Mouse (Mus musculus) MEL (cell line): ENCODE data around the gene Hmx3. TPM values are rescaled to one million over a fixed set of nuclear protein-coding genes. Genes with fewer than 3 reads are reported as not detected.

Experiments used
- DNase-seq: peaks from one replicate; pipeline ENCODE4 v3.0.0; 2011; ENCODE audit warnings: low read depth, low spot score
- H3K27ac ChIP-seq: 2 replicates; pipeline ENCODE4 v1.5.1; 2012; ENCODE audit warnings: low read depth, mild to moderate bottlenecking, control low read depth, low read length, moderate library complexity; ENCODE audit not compliant: control insufficient read depth
- H3K27me3 ChIP-seq, 2 experiments: fragments of 150-350 bp in 1 of 2; sonication (generic) in 1 of 2; 2 replicates each; pipeline ENCODE4 v1.6.1; 2012; ENCODE audit warnings: low read length in 2 of 2, mild to moderate bottlenecking in 2 of 2, improper control_type of control experiment in 1 of 2, moderate library complexity in 1 of 2; ENCODE audit not compliant: insufficient read depth in 2 of 2, control insufficient read depth in 1 of 2
- H3K36me3 ChIP-seq, 2 experiments: 2 replicates each; pipeline ENCODE4 v1.6.1; 2012 to 2014; ENCODE audit warnings: low read length in 2 of 2, improper control_type of control experiment in 1 of 2, inconsistent platforms in 1 of 2, mild to moderate bottlenecking in 1 of 2; ENCODE audit not compliant: insufficient read depth in 2 of 2, control insufficient read depth in 1 of 2
- H3K4me1 ChIP-seq, 2 experiments: fragments of 150-350 bp in 1 of 2; sonication (generic) in 1 of 2; 2 replicates each; pipeline ENCODE4 v1.6.1; 2012; ENCODE audit warnings: low read length in 2 of 2, improper control_type of control experiment in 1 of 2, mild to moderate bottlenecking in 1 of 2; ENCODE audit not compliant: insufficient read depth in 2 of 2, control insufficient read depth in 1 of 2
- H3K4me3 ChIP-seq, 2 experiments: fragments of 150-350 bp in 1 of 2; sonication (generic) in 1 of 2; 2 replicates each; pipeline ENCODE4 v1.5.1; 2012; ENCODE audit warnings: low read depth in 2 of 2, low read length in 2 of 2, mild to moderate bottlenecking in 2 of 2, moderate library complexity in 2 of 2, control low read depth in 1 of 2, improper control_type of control experiment in 1 of 2; ENCODE audit not compliant: control insufficient read depth in 1 of 2, insufficient read depth in 1 of 2
- H3K79me2 ChIP-seq: 2 replicates; pipeline ENCODE4 v1.6.1; 2012; ENCODE audit warnings: mild to moderate bottlenecking, low read length, moderate library complexity; ENCODE audit not compliant: control insufficient read depth, poor library complexity, insufficient read depth
- H3K9ac ChIP-seq: 2 replicates; pipeline ENCODE4 v1.6.1; 2012; ENCODE audit warnings: low read depth, mild to moderate bottlenecking, control low read depth, low read length, moderate library complexity; ENCODE audit not compliant: control insufficient read depth, poor library complexity, severe bottlenecking
- H3K9me3 ChIP-seq: fragments of 150-350 bp; sonication (generic); replicated peaks from 2 replicates; pipeline ENCODE4 v1.6.1; 2012; ENCODE audit warnings: mild to moderate bottlenecking, low read length, improper control_type of control experiment, moderate library complexity; ENCODE audit not compliant: insufficient read depth
- BHLHE40 ChIP-seq: IDR thresholded peaks from 2 replicates; pipeline ENCODE4 v1.6.1; 2012; ENCODE audit warnings: low read depth, mild to moderate bottlenecking, inconsistent platforms, low read length, improper control_type of control experiment, borderline replicate concordance
- CHD2 ChIP-seq: IDR thresholded peaks from 2 replicates; pipeline ENCODE4 v1.6.1; 2011; ENCODE audit warnings: low read length, improper control_type of control experiment
- CTCF ChIP-seq, 3 experiments: IDR thresholded peaks in 2 of 3; conservative IDR thresholded peaks in 1 of 3; 2 replicates each; pipeline ENCODE4 v1.5.1; 2011 to 2012; ENCODE audit warnings: low read length in 3 of 3, low read depth in 2 of 3, mild to moderate bottlenecking in 2 of 3, improper control_type of control experiment in 1 of 3, inconsistent platforms in 1 of 3, mixed read lengths in 1 of 3, moderate library complexity in 1 of 3; ENCODE audit not compliant: control insufficient read depth in 1 of 3, insufficient read depth in 1 of 3, poor library complexity in 1 of 3, severe bottlenecking in 1 of 3
- E2F4 ChIP-seq: IDR thresholded peaks from 2 replicates; pipeline ENCODE4 v1.6.1; 2011; ENCODE audit warnings: low read depth, low read length, improper control_type of control experiment, borderline replicate concordance
- ELF1 ChIP-seq: IDR thresholded peaks from 2 replicates; pipeline ENCODE4 v1.6.1; 2014; ENCODE audit warnings: low read depth, mild to moderate bottlenecking, inconsistent platforms, low read length, improper control_type of control experiment, moderate library complexity
- GABPA ChIP-seq: IDR thresholded peaks from 2 replicates; pipeline ENCODE4 v1.6.1; 2012; ENCODE audit warnings: low read depth, mild to moderate bottlenecking, inconsistent platforms, low read length, improper control_type of control experiment, moderate library complexity
- GATA1 ChIP-seq: IDR thresholded peaks from 2 replicates; pipeline ENCODE4 v1.6.1; 2011; ENCODE audit warnings: low read depth, low read length, improper control_type of control experiment
- HCFC1 ChIP-seq: IDR thresholded peaks from 2 replicates; pipeline ENCODE4 v1.6.1; 2012; ENCODE audit warnings: low read depth, mild to moderate bottlenecking, inconsistent platforms, low read length, improper control_type of control experiment, moderate library complexity
- JUND ChIP-seq: IDR thresholded peaks from 2 replicates; pipeline ENCODE4 v1.6.1; 2011; ENCODE audit warnings: low read depth, mild to moderate bottlenecking, improper control_type of control experiment, low read length
- KAT2A ChIP-seq: conservative IDR thresholded peaks from 2 replicates; pipeline ENCODE4 v1.6.1; 2012; ENCODE audit warnings: low read depth, low read length, improper control_type of control experiment, inconsistent platforms
- MAX ChIP-seq: IDR thresholded peaks from 2 replicates; pipeline ENCODE4 v1.6.1; 2011; ENCODE audit warnings: low read length, improper control_type of control experiment
- MEF2A ChIP-seq: IDR thresholded peaks from 2 replicates; pipeline ENCODE4 v1.6.1; 2014; ENCODE audit warnings: low read depth, mild to moderate bottlenecking, inconsistent platforms, low read length, improper control_type of control experiment; ENCODE audit not compliant: poor library complexity, insufficient replicate concordance, severe bottlenecking; ENCODE audit errors: extremely low read depth
- MYB ChIP-seq: IDR thresholded peaks from 2 replicates; pipeline ENCODE4 v1.6.1; 2011; ENCODE audit warnings: mild to moderate bottlenecking, low read depth, low read length, improper control_type of control experiment
- MYC ChIP-seq: IDR thresholded peaks from 2 replicates; pipeline ENCODE4 v1.6.1; 2011; ENCODE audit warnings: low read depth, mild to moderate bottlenecking, low read length, improper control_type of control experiment, moderate library complexity
- NELFE ChIP-seq: IDR thresholded peaks from 2 replicates; pipeline ENCODE4 v1.6.1; 2011; ENCODE audit warnings: low read depth, low read length, improper control_type of control experiment
- POLR2AphosphoS5 ChIP-seq: IDR thresholded peaks from 2 replicates; pipeline ENCODE4 v1.6.1; 2012; ENCODE audit warnings: low read depth, borderline replicate concordance, mild to moderate bottlenecking, inconsistent platforms, low read length, moderate library complexity, mixed read lengths
- RAD21 ChIP-seq: IDR thresholded peaks from 2 replicates; pipeline ENCODE4 v1.6.1; 2011; ENCODE audit warnings: mild to moderate bottlenecking, low read depth, low read length, improper control_type of control experiment
- RCOR1 ChIP-seq: IDR thresholded peaks from 2 replicates; pipeline ENCODE4 v1.6.1; 2012; ENCODE audit warnings: low read depth, mild to moderate bottlenecking, inconsistent platforms, low read length, improper control_type of control experiment
- SIN3A ChIP-seq: IDR thresholded peaks from 2 replicates; pipeline ENCODE4 v1.6.1; 2012; ENCODE audit warnings: low read length, improper control_type of control experiment, inconsistent platforms
- TBP ChIP-seq: IDR thresholded peaks from 2 replicates; pipeline ENCODE4 v1.8.0; 2011; ENCODE audit warnings: low read depth, low read length, improper control_type of control experiment
- TCF12 ChIP-seq: IDR thresholded peaks from 2 replicates; pipeline ENCODE4 v1.6.1; 2014; ENCODE audit warnings: low read depth, mild to moderate bottlenecking, inconsistent platforms, low read length, improper control_type of control experiment, moderate library complexity
- UBTF ChIP-seq: IDR thresholded peaks from 2 replicates; pipeline ENCODE4 v1.6.1; 2012; ENCODE audit warnings: low read depth, mild to moderate bottlenecking, inconsistent platforms, low read length, improper control_type of control experiment, moderate library complexity, borderline replicate concordance; ENCODE audit not compliant: insufficient read depth
- USF2 ChIP-seq, 2 experiments: IDR thresholded peaks; 2 replicates each; pipeline ENCODE4 v1.6.1; 2011 to 2012; ENCODE audit warnings: improper control_type of control experiment in 2 of 2, low read length in 2 of 2, borderline replicate concordance in 1 of 2, inconsistent platforms in 1 of 2, low read depth in 1 of 2, mild to moderate bottlenecking in 1 of 2; ENCODE audit not compliant: insufficient read depth in 1 of 2
- ZKSCAN1 ChIP-seq: IDR thresholded peaks from 2 replicates; pipeline ENCODE4 v1.6.1; 2012; ENCODE audit warnings: low read depth, mild to moderate bottlenecking, inconsistent platforms, low read length, improper control_type of control experiment, moderate library complexity
- ZMIZ1 ChIP-seq: IDR thresholded peaks from 2 replicates; pipeline ENCODE4 v1.6.1; 2012; ENCODE audit warnings: low read depth, mild to moderate bottlenecking, inconsistent platforms, low read length, improper control_type of control experiment, moderate library complexity
- polyA plus RNA-seq, 2 experiments: library from polyadenylated mRNA; stranded (reverse) in 1 of 2; unstranded in 1 of 2; fragments of >175 nt in 1 of 2; fragments of >200 nt in 1 of 2; gene quantifications; 2 replicates each; pipeline versions ENCODE4 v1.2.1 to v1.2.4; 2012; ENCODE audit warnings: low replicate concordance in 2 of 2, low read depth in 1 of 2; ENCODE audit not compliant: insufficient read length in 2 of 2, insufficient read depth in 1 of 2, missing spikeins in 1 of 2
- total RNA-seq: library from RNA; depleted of rRNA; stranded (reverse); fragments of 300-350 nt; gene quantifications from 2 replicates; pipeline ENCODE4 v1.2.3, GENCODE M21; 2012

Gene Hmx3
- total and polyA plus RNA-seq, 3 experiments, result not detected

GRCm38 (mm10) chr7:131542872-131543622, 380 bp downstream of the Hmx3 start:
- no peak overlapping the region for H3K9ac ChIP-seq
- no peaks in the 10 kb centered on the region for H3K27me3 ChIP-seq
- H3K36me3 ChIP-seq, result no peaks in the 10 kb centered on the region
- no peaks in the 10 kb centered on the region for H3K79me2 ChIP-seq
- H3K4me3 ChIP-seq, result no peak overlapping the region
- no peaks in the 10 kb centered on the region for H3K9me3 ChIP-seq
- no peak overlapping the region for H3K27ac ChIP-seq
- no peaks in the 10 kb centered on the region for H3K4me1 ChIP-seq
- DNase-seq, result no peak
- TF ChIP-seq ELF1 (no peak), POLR2AphosphoS5 (no peak), ZMIZ1 (no peak), GABPA (no peak), NELFE (no peak), USF2 (IDR thresholded peaks at IDR 0.05; ENCODE audit: borderline replicate concordance in 1 of 2, insufficient read depth in 1 of 2, low read depth in 1 of 2, low read length in 2 of 2) (no peak), JUND (no peak), KAT2A (no peak), MAX (no peak), CTCF (IDR thresholded peaks at IDR 0.05 in 2 of 3, conservative IDR thresholded peaks at IDR 0.05 in 1 of 3; ENCODE audit: control insufficient read depth in 1 of 3, insufficient read depth in 1 of 3, low read depth in 2 of 3, low read length in 3 of 3, poor library complexity in 1 of 3, severe bottlenecking in 1 of 3) (no peak), GATA1 (no peak), MEF2A (no peak), ZKSCAN1 (no peak)

GRCm38 (mm10) chr7:131543623-131544481, 1.2 kb downstream of the Hmx3 start:
- no peak overlapping the region for H3K27ac ChIP-seq
- no peak overlapping the region for H3K4me3 ChIP-seq
- H3K36me3 ChIP-seq, result no peaks in the 10 kb centered on the region
- TF ChIP-seq CHD2 (no peak), RAD21 (no peak), HCFC1 (no peak), KAT2A (no peak), TCF12 (no peak), UBTF (no peak), MYB (no peak), RCOR1 (no peak), E2F4 (no peak), SIN3A (no peak), ELF1 (no peak), MYC (no peak), TBP (no peak), CTCF (IDR thresholded peaks at IDR 0.05 in 2 of 3, conservative IDR thresholded peaks at IDR 0.05 in 1 of 3; ENCODE audit: control insufficient read depth in 1 of 3, insufficient read depth in 1 of 3, low read depth in 2 of 3, low read length in 3 of 3, poor library complexity in 1 of 3, severe bottlenecking in 1 of 3) (no peak), BHLHE40 (no peak), GATA1 (no peak)
- H3K9ac ChIP-seq, result no peak overlapping the region
- no peaks in the 10 kb centered on the region for H3K9me3 ChIP-seq
- no peak for DNase-seq
- no peaks in the 10 kb centered on the region for H3K27me3 ChIP-seq
- H3K4me1 ChIP-seq, result no peaks in the 10 kb centered on the region
- H3K79me2 ChIP-seq, result no peaks in the 10 kb centered on the region
